Mouse (Mus musculus) kidney, adult 9 months (tissue): ENCODE measurements around the gene Olfr131.
"Not testable (repeated sequence)": the region's sequence is repeated elsewhere in the genome, so short reads cannot be mapped to it uniquely, and the experiment has no call there.

Source experiments
- DNase-seq: peaks from one replicate; pipeline ENCODE4 v3.0.0; 2022

The Olfr131 gene

GRCm38 (mm10) chr17:38088593-38088992 lies at the start of gene Olfr131:
Olfr131 (minus strand) TSS chr17:38088693.
- no peak for DNase-seq

- no peak for DNase-seq
Measured at GRCm38 (mm10) chr17:38134426-38134825, 45.9 kb upstream of the Olfr131 start, which contains the start of gene Olfr132. Olfr132 (minus strand) TSS chr17:38134526.

GRCm38 (mm10) chr17:38125371-38125770 lies 36.9 kb upstream of the Olfr131 start:
- not testable (repeated sequence) for DNase-seq

GRCm38 (mm10) chr17:38124199-38124598 lies 35.7 kb upstream of the Olfr131 start:
- not testable (repeated sequence) for DNase-seq

GRCm38 (mm10) chr17:38082364-38082763 lies 6.1 kb downstream of the Olfr131 start:
- DNase-seq, result no peak

GRCm38 (mm10) chr17:38063621-38064020 lies 24.9 kb downstream of the Olfr131 start, which contains the start of gene Olfr130:
Olfr130 (plus strand) TSS chr17:38063921.
- DNase-seq, result no peak

GRCm38 (mm10) chr17:38059979-38060378 lies 28.5 kb downstream of the Olfr131 start, which contains the start of gene Olfr129:
Olfr129 (minus strand) TSS chr17:38060079.
- DNase-seq, result no peak
